Mouse (Mus musculus): ENCODE data around the gene Shmt2. TPM values are rescaled to one million over a fixed set of nuclear protein-coding genes. Genes with fewer than 3 reads are reported as not detected.

Gene Shmt2
- total RNA-seq, 1 experiment, result 169 TPM

- Histone ChIP-seq H3K27ac (ENCODE audit: insufficient read depth, low read depth, low read length, poor library complexity, severe bottlenecking) (no peak overlapping the region), H3K9me3 (ENCODE audit: control insufficient read depth, insufficient read depth, low read depth, low read length) (no peaks in the 10 kb centered on the region), H3K9ac (ENCODE audit: insufficient read depth, low read depth, low read length, poor library complexity, severe bottlenecking) (peak overlapping the region; percentile 51), H3K4me1 (ENCODE audit: control insufficient read depth in 2 of 2, insufficient read depth in 2 of 2, low read length in 2 of 2, poor library complexity in 1 of 2) (peaks cover 0 to 17% of the 10 kb centered on the region in 2 experiments; a peak in 2 of 4 replicates), H3K36me3 (ENCODE audit: control insufficient read depth, insufficient read depth, low read length, poor library complexity, severe bottlenecking) (no peaks in the 10 kb centered on the region), H3K4me3 (ENCODE audit: insufficient read depth in 1 of 2, low read depth in 1 of 2, low read length in 2 of 2, poor library complexity in 1 of 2, severe bottlenecking in 1 of 2) (peak overlapping the region; percentile 45 to 58)
- TF ChIP-seq HCFC1 (IDR thresholded peaks at IDR 0.05; ENCODE audit: borderline replicate concordance, insufficient read depth, low read length), result no peak
- no peak for TF ChIP-seq ZNF384 (IDR thresholded peaks at IDR 0.05; ENCODE audit: low read depth, low read length)
- TF ChIP-seq ZC3H11A (IDR thresholded peaks at IDR 0.05; ENCODE audit: borderline replicate concordance, low read depth, low read length), result no peak
- no peak for TF ChIP-seq MAFK (IDR thresholded peaks at IDR 0.05; ENCODE audit: insufficient read depth, low read depth, low read length)
- TF ChIP-seq CHD2 (IDR thresholded peaks at IDR 0.05; ENCODE audit: low read depth, low read length), result no peak
- in situ Hi-C loops (cut with MboI; ENCODE audit: low sequenced_read_pairs in 2 of 2, unreplicated experiment in 2 of 2), result no loop called here
- no peak for DNase-seq (ENCODE audit: low read depth, low spot score)
Observed at GRCm38 (mm10) chr10:127526681-127527080, 4.4 kb upstream of the Shmt2 start.

- H3K9ac ChIP-seq (ENCODE audit: insufficient read depth, low read depth, low read length, poor library complexity, severe bottlenecking), result peak overlapping the region; percentile 51
- H3K27ac ChIP-seq (ENCODE audit: insufficient read depth, low read depth, low read length, poor library complexity, severe bottlenecking), result no peak overlapping the region
- H3K4me3 ChIP-seq (ENCODE audit: insufficient read depth in 1 of 2, low read depth in 1 of 2, low read length in 2 of 2, poor library complexity in 1 of 2, severe bottlenecking in 1 of 2), result peak overlapping the region; percentile 45 to 58
- in situ Hi-C loops (cut with MboI; ENCODE audit: low sequenced_read_pairs in 2 of 2, unreplicated experiment in 2 of 2), result no loop called here
- peaks cover 3 to 13% of the 10 kb centered on the region in 2 experiments; a peak in 3 of 4 replicates for H3K4me1 ChIP-seq (ENCODE audit: control insufficient read depth in 2 of 2, insufficient read depth in 2 of 2, low read length in 2 of 2, poor library complexity in 1 of 2)
- DNase-seq (ENCODE audit: low read depth, low spot score), result no peak
- no peaks in the 10 kb centered on the region for H3K36me3 ChIP-seq (ENCODE audit: control insufficient read depth, insufficient read depth, low read length, poor library complexity, severe bottlenecking)
- no peaks in the 10 kb centered on the region for H3K9me3 ChIP-seq (ENCODE audit: control insufficient read depth, insufficient read depth, low read depth, low read length)
- TF ChIP-seq ZC3H11A (IDR thresholded peaks at IDR 0.05; ENCODE audit: borderline replicate concordance, low read depth, low read length) (no peak), MAFK (IDR thresholded peaks at IDR 0.05; ENCODE audit: insufficient read depth, low read depth, low read length) (no peak), CHD2 (IDR thresholded peaks at IDR 0.05; ENCODE audit: low read depth, low read length) (no peak), ZNF384 (IDR thresholded peaks at IDR 0.05; ENCODE audit: low read depth, low read length) (no peak), HCFC1 (IDR thresholded peaks at IDR 0.05; ENCODE audit: borderline replicate concordance, insufficient read depth, low read length) (no peak)
Observed at GRCm38 (mm10) chr10:127526048-127526447, 3.8 kb upstream of the Shmt2 start.

- TF ChIP-seq MAFK (IDR thresholded peaks at IDR 0.05; ENCODE audit: insufficient read depth, low read depth, low read length) (no peak), HCFC1 (IDR thresholded peaks at IDR 0.05; ENCODE audit: borderline replicate concordance, insufficient read depth, low read length) (no peak), ZNF384 (IDR thresholded peaks at IDR 0.05; ENCODE audit: low read depth, low read length) (no peak), ZC3H11A (IDR thresholded peaks at IDR 0.05; ENCODE audit: borderline replicate concordance, low read depth, low read length) (no peak), CHD2 (IDR thresholded peaks at IDR 0.05; ENCODE audit: low read depth, low read length) (no peak)
- peak overlapping the region; percentile 18 to 43; a peak in 2 of 4 replicates for H3K4me3 ChIP-seq (ENCODE audit: insufficient read depth in 1 of 2, low read depth in 1 of 2, low read length in 2 of 2, poor library complexity in 1 of 2, severe bottlenecking in 1 of 2)
- no peak overlapping the region for H3K27ac ChIP-seq (ENCODE audit: insufficient read depth, low read depth, low read length, poor library complexity, severe bottlenecking)
- no peaks in the 10 kb centered on the region for H3K9me3 ChIP-seq (ENCODE audit: control insufficient read depth, insufficient read depth, low read depth, low read length)
- H3K4me1 ChIP-seq (ENCODE audit: control insufficient read depth in 2 of 2, insufficient read depth in 2 of 2, low read length in 2 of 2, poor library complexity in 1 of 2), result peaks cover 5 to 23% of the 10 kb centered on the region in 2 experiments; a peak in 2 of 4 replicates
- in situ Hi-C loops (cut with MboI; ENCODE audit: low sequenced_read_pairs in 2 of 2, unreplicated experiment in 2 of 2), result no loop called here
- H3K9ac ChIP-seq (ENCODE audit: insufficient read depth, low read depth, low read length, poor library complexity, severe bottlenecking), result no peak overlapping the region
- peaks cover 11% of the 10 kb centered on the region; the same call in 1 of the 2 replicates for H3K36me3 ChIP-seq (ENCODE audit: control insufficient read depth, insufficient read depth, low read length, poor library complexity, severe bottlenecking)
- DNase-seq (ENCODE audit: low read depth, low spot score), result no peak
Observed at GRCm38 (mm10) chr10:127524646-127525255, 2.5 kb upstream of the Shmt2 start.

GRCm38 (mm10) chr10:127521611-127522080, 598 bp downstream of the Shmt2 start:
- Histone ChIP-seq H3K4me1 (ENCODE audit: control insufficient read depth in 2 of 2, insufficient read depth in 2 of 2, low read length in 2 of 2, poor library complexity in 1 of 2) (peaks cover 7 to 40% of the 10 kb centered on the region in 2 experiments; a peak in 3 of 4 replicates), H3K36me3 (ENCODE audit: control insufficient read depth, insufficient read depth, low read length, poor library complexity, severe bottlenecking) (peaks cover 41% of the 10 kb centered on the region), H3K4me3 (ENCODE audit: insufficient read depth in 1 of 2, low read depth in 1 of 2, low read length in 2 of 2, poor library complexity in 1 of 2, severe bottlenecking in 1 of 2) (peak overlapping the region; percentile 58 to 94), H3K9me3 (ENCODE audit: control insufficient read depth, insufficient read depth, low read depth, low read length) (no peaks in the 10 kb centered on the region), H3K27ac (ENCODE audit: insufficient read depth, low read depth, low read length, poor library complexity, severe bottlenecking) (peak overlapping the region; percentile 42; the same call in 1 of the 2 replicates), H3K9ac (ENCODE audit: insufficient read depth, low read depth, low read length, poor library complexity, severe bottlenecking) (peak overlapping the region; percentile 97)
- in situ Hi-C loops (cut with MboI; ENCODE audit: low sequenced_read_pairs in 2 of 2, unreplicated experiment in 2 of 2), result no loop called here
- no peak for TF ChIP-seq HCFC1 (IDR thresholded peaks at IDR 0.05; ENCODE audit: borderline replicate concordance, insufficient read depth, low read length)
- no peak for TF ChIP-seq MAFK (IDR thresholded peaks at IDR 0.05; ENCODE audit: insufficient read depth, low read depth, low read length)
- no peak for DNase-seq (ENCODE audit: low read depth, low spot score)

All from ES-E14 (cell line).